Comparison of ENCODE assay signal across 22 mouse cellular contexts in genomic region chr11:68513969-68514368, GRCm38 (mm10). TPM values are rescaled to one million over a fixed set of nuclear protein-coding genes. Genes with fewer than 3 reads are reported as not detected.
DNase-seq lines count a peak whose midpoint lies in the region; ATAC-seq and TF ChIP-seq lines count a peak whose summit lies in the region.
"Had no signal": no experiment of that assay in that cellular context is flagged by ENCODE, and none has a peak within 500 bp of the region (broad histone marks: within the 10 kb centered on the region; RNA-seq: fewer than 3 reads in every experiment).

No protein-coding gene starts in this region.

- H3K36me3 ChIP-seq in limb, embryonic 14.5 days (ENCODE audit: control insufficient read depth, insufficient read depth, low read length), result no peaks in the 10 kb centered on the region
- no peaks in the 10 kb centered on the region for H3K36me3 ChIP-seq in limb, embryonic 10.5 days
- H3K36me3 ChIP-seq in CH12.LX (replicated peaks in 1 of 2; ENCODE audit: control insufficient read depth in 1 of 2, insufficient read depth in 1 of 2, low read length in 1 of 2), result peaks cover 8 to 44% of the 10 kb centered on the region in 2 experiments
- H3K36me3 ChIP-seq: forebrain, embryonic 15.5 days; G1E; liver, embryonic 13.5 days; midbrain, embryonic 13.5 days had no signal

- TF ChIP-seq CTCF in CH12.LX (conservative IDR thresholded peaks at IDR 0.05 in 1 of 2, IDR thresholded peaks at IDR 0.05 in 1 of 2; ENCODE audit: low read depth in 2 of 2, low read length in 2 of 2), result no peak
- TF ChIP-seq CTCF in left cerebral cortex, adult 2 months (IDR thresholded peaks at IDR 0.05), result no peak

- H3K4me3 ChIP-seq in limb, embryonic 14.5 days (replicated peaks; ENCODE audit: low read length), result no peak overlapping the region
- no peak overlapping the region for H3K4me3 ChIP-seq in limb, embryonic 10.5 days
- no peak overlapping the region for H3K4me3 ChIP-seq in CH12.LX (replicated peaks in 1 of 3; ENCODE audit: low read depth in 2 of 3, low read length in 2 of 3, poor library complexity in 1 of 3)
- no peak overlapping the region for H3K4me3 ChIP-seq in left cerebral cortex, adult 2 months
- H3K4me3 ChIP-seq: forebrain, embryonic 15.5 days; liver, embryonic 13.5 days; midbrain, embryonic 13.5 days had no signal

- H3K9me3 ChIP-seq in limb, embryonic 14.5 days (ENCODE audit: control insufficient read depth, low read length), result peaks cover under 1% of the 10 kb centered on the region; the same call in 1 of the 2 replicates
- H3K9me3 ChIP-seq in limb, embryonic 10.5 days (replicated peaks), result no peaks in the 10 kb centered on the region
- H3K9me3 ChIP-seq in CH12.LX (replicated peaks; ENCODE audit: low read length), result no peaks in the 10 kb centered on the region
- H3K9me3 ChIP-seq: forebrain, embryonic 15.5 days; G1E; liver, embryonic 13.5 days had no signal

- intact Hi-C loops in left cerebral cortex, adult 2 months (cut with DNase I), result no loop called here

- H3K79me2 ChIP-seq in CH12.LX (replicated peaks; ENCODE audit: control insufficient read depth, extremely low read depth, insufficient read depth, poor library complexity, severe bottlenecking), result peaks cover 86% of the 10 kb centered on the region

- dilution Hi-C loops in CH12.LX (cut with MboI; ENCODE audit: extremely low pct_ligation_motif_present, extremely low pct_unique_long_range_greater_than_20kb, low sequenced_read_pairs), result no loop called here

- TF ChIP-seq EP300 in CH12.LX (IDR thresholded peaks at IDR 0.05; ENCODE audit: low read length), result peak; percentile 71

- no peak overlapping the region for H3K27ac ChIP-seq in limb, embryonic 14.5 days (replicated peaks; ENCODE audit: low read depth, low read length)
- no peak overlapping the region for H3K27ac ChIP-seq in limb, embryonic 10.5 days
- peak overlapping the region; percentile 77 for H3K27ac ChIP-seq in CH12.LX (ENCODE audit: insufficient read depth, low read depth)
- no peak overlapping the region for H3K27ac ChIP-seq in left cerebral cortex, adult 2 months
- H3K27ac ChIP-seq: forebrain, embryonic 15.5 days; liver, embryonic 13.5 days; midbrain, embryonic 13.5 days had no signal

- TF ChIP-seq RAD21 in CH12.LX (IDR thresholded peaks at IDR 0.05; ENCODE audit: low read depth, low read length), result no peak

- WGBS in limb, embryonic 14.5 days, result 32% methylated on average over 3 of the region's 3 CpGs
- 50% methylated on average over 3 of the region's 3 CpGs for WGBS in limb, embryonic 10.5 days

- in situ Hi-C loops in CH12.LX (cut with MboI; ENCODE audit: low pct_ligation_motif_present, low pct_unique_long_range_greater_than_20kb, low sequenced_read_pairs), result no loop called here

- TF ChIP-seq POLR2A in limb, embryonic 14.5 days (IDR thresholded peaks at IDR 0.05; ENCODE audit: borderline replicate concordance, extremely low read depth, insufficient read depth, insufficient read length), result no peak
- no peak for TF ChIP-seq POLR2A in CH12.LX (IDR thresholded peaks at IDR 0.05; ENCODE audit: low read depth, low read length)

- no peak overlapping the region for H3K4me2 ChIP-seq in limb, embryonic 14.5 days (replicated peaks; ENCODE audit: low read depth, low read length, severe bottlenecking)
- H3K4me2 ChIP-seq in CH12.LX (ENCODE audit: insufficient read depth, low read depth, poor library complexity, severe bottlenecking), result peak overlapping the region; percentile 74
- H3K4me2 ChIP-seq: forebrain, embryonic 15.5 days; heart, embryonic 11.5 days; liver, embryonic 13.5 days; midbrain, embryonic 13.5 days had no signal

- no peak overlapping the region for H3K9ac ChIP-seq in limb, embryonic 14.5 days (ENCODE audit: low read depth, low read length, severe bottlenecking)
- H3K9ac ChIP-seq in CH12.LX (ENCODE audit: insufficient read depth, low read depth), result peak overlapping the region; percentile 59; the same call in 1 of the 2 replicates
- H3K9ac ChIP-seq: forebrain, embryonic 15.5 days; liver, embryonic 13.5 days; midbrain, embryonic 13.5 days had no signal

- DNase-seq in limb, embryonic 14.5 days (ENCODE audit: low spot score), result peak; percentile 6
- no peak for DNase-seq in limb, embryonic 10.5 days (ENCODE audit: low spot score)
- DNase-seq in CH12.LX (ENCODE audit: extremely low read depth), result peak; percentile 27
- DNase-seq in monocyte, adult 2 months (ENCODE audit: low read depth in 1 of 2, low spot score in 2 of 2), result peak; percentile 25 to 51
- no peak for DNase-seq in left cerebral cortex, adult 2 months (ENCODE audit: extremely low spot score in 1 of 2, low spot score in 2 of 2)
- no peak for DNase-seq in gastrocnemius, postnatal 4 days (ENCODE audit: low spot score in 2 of 2)
- DNase-seq: cerebellum, adult 11 months; cerebellum, postnatal 25 days; gastrocnemius, postnatal 10 days; kidney, postnatal 14 days; liver, embryonic 13.5 days; lung, postnatal 4 days; retina, postnatal 1 day; thymus, adult 18-20 months had no signal

- no peaks in the 10 kb centered on the region for H3K4me1 ChIP-seq in limb, embryonic 14.5 days (ENCODE audit: control insufficient read depth, insufficient read depth, low read length)
- H3K4me1 ChIP-seq in limb, embryonic 10.5 days, result 0 out of 2 replicates have a peak, but pooled peaks cover 5% of the 10 kb centered on the region
- peaks cover 35 to 98% of the 10 kb centered on the region in 2 experiments for H3K4me1 ChIP-seq in CH12.LX (ENCODE audit: control insufficient read depth in 1 of 2, insufficient read depth in 2 of 2)
- H3K4me1 ChIP-seq: forebrain, embryonic 15.5 days; liver, embryonic 13.5 days; midbrain, embryonic 13.5 days had no signal

- no peaks in the 10 kb centered on the region for H3K27me3 ChIP-seq in limb, embryonic 14.5 days (ENCODE audit: control insufficient read depth, insufficient read depth, low read length)
- H3K27me3 ChIP-seq in limb, embryonic 10.5 days (ENCODE audit: low read depth, poor library complexity, severe bottlenecking), result no peaks in the 10 kb centered on the region
- no peaks in the 10 kb centered on the region for H3K27me3 ChIP-seq in CH12.LX (replicated peaks)
- H3K27me3 ChIP-seq: forebrain, embryonic 15.5 days; liver, embryonic 13.5 days; midbrain, embryonic 13.5 days had no signal

- no peak for ATAC-seq in limb, embryonic 14.5 days (ENCODE audit: low FRiP score, low read depth)
- ATAC-seq in common myeloid progenitor, adult 5-6 weeks (replicated peaks; ENCODE audit: low read depth, poor library complexity, severe bottlenecking), result peak; percentile 72
- ATAC-seq: forebrain, embryonic 15.5 days; hindbrain, embryonic 16.5 days; intestine, postnatal 0 days; midbrain, embryonic 13.5 days had no signal

TF ChIP-seq in CH12.LX, 34 proteins besides CTCF, POLR2A, EP300 and RAD21:
- no peak for TF ChIP-seq JUN (IDR thresholded peaks at IDR 0.05; ENCODE audit: insufficient read depth, low read depth, low read length)
- TF ChIP-seq IRF4 (IDR thresholded peaks at IDR 0.05; ENCODE audit: low read depth, low read length), result peak; percentile 61
- TF ChIP-seq HCFC1 (IDR thresholded peaks at IDR 0.05; ENCODE audit: low read depth, low read length), result no peak
- TF ChIP-seq UBTF (IDR thresholded peaks at IDR 0.05; ENCODE audit: low read depth, low read length), result no peak
- peak; percentile 70 for TF ChIP-seq BHLHE40 (IDR thresholded peaks at IDR 0.05; ENCODE audit: low read depth, low read length)
- no peak for TF ChIP-seq ZMIZ1 (IDR thresholded peaks at IDR 0.05; ENCODE audit: low read depth, low read length)
- TF ChIP-seq SIN3A (IDR thresholded peaks at IDR 0.05; ENCODE audit: low read length), result peak; percentile 16; the same call in 1 of the 2 replicates
- TF ChIP-seq ZNF384 (IDR thresholded peaks at IDR 0.05; ENCODE audit: low read depth, low read length), result peak; percentile 7; the same call in 1 of the 2 replicates
- no peak for TF ChIP-seq MAZ (IDR thresholded peaks at IDR 0.05; ENCODE audit: low read depth, low read length)
- no peak for TF ChIP-seq NELFE (IDR thresholded peaks at IDR 0.05; ENCODE audit: low read depth, low read length)

RNA-seq across cellular contexts. Expression of gene Pik3r6, which starts 11.2 kb away (rescaled TPM):
- polyA plus RNA-seq in limb, embryonic 14.5 days (2012; rRNA removed), result 2.9 and 3.5 TPM in 2 replicates
- polyA plus RNA-seq in limb, embryonic 14.5 days (2014; fragmentation: Nextera tagmentation; extraction: Ambion mirVana), result 1.8 and 2.2 TPM in 2 replicates
- polyA plus RNA-seq in limb, embryonic 10.5 days (2016; fragmentation: Nextera tagmentation; extraction: Ambion mirVana), result 1.9 and 2.7 TPM in 2 replicates
- 88.4 and 102 TPM in 2 replicates for total RNA-seq in CH12.LX (2012; rRNA removed)
- total RNA-seq in CH12.LX (2014; rRNA removed), result 80.9 and 82.9 TPM in 2 replicates
- polyA plus RNA-seq in CH12.LX (2012; ENCODE audit: insufficient read length, low read depth), result 90.2 and 95.9 TPM in 2 replicates
- total RNA-seq in common myeloid progenitor, adult 5-6 weeks (2017), result 0.53 and 2.6 TPM in 2 replicates
- 1 to 10 TPM; 5.0 to 6.4 TPM for total RNA-seq in left cerebral cortex, adult 2 months (2021)
- total RNA-seq in gastrocnemius, postnatal 4 days (2021), result 1 to 10 TPM; 3.8 to 4.8 TPM

RNA-seq across cellular contexts. Expression of gene Mfsd6l, which starts 42.0 kb away (rescaled TPM):
- polyA plus RNA-seq in limb, embryonic 14.5 days (2012; rRNA removed), result 0.31 and 0.33 TPM in 2 replicates
- polyA plus RNA-seq in limb, embryonic 14.5 days (2014; fragmentation: Nextera tagmentation; extraction: Ambion mirVana), result 0.18 and 0.26 TPM in 2 replicates
- polyA plus RNA-seq in limb, embryonic 10.5 days (2016; fragmentation: Nextera tagmentation; extraction: Ambion mirVana), result 0.11 and 0.16 TPM in 2 replicates
- total RNA-seq in CH12.LX (2012; rRNA removed) (4.1 and 4.2 TPM in 2 replicates), CH12.LX (2014; rRNA removed) (4.0 and 5.1 TPM in 2 replicates)
- 6.4 and 7.2 TPM in 2 replicates for polyA plus RNA-seq in CH12.LX (2012; ENCODE audit: insufficient read length, low read depth)
- 0.53 TPM in 1 of 2 replicates, not detected in the other for total RNA-seq in common myeloid progenitor, adult 5-6 weeks (2017)
- total RNA-seq in left cerebral cortex, adult 2 months (2021), result not detected
- total RNA-seq in gastrocnemius, postnatal 4 days (2021), result under 1 TPM in 1 of 2 experiments, not detected in 1; 0.21 TPM
- total RNA-seq: adrenal gland, adult 18-20 months had no signal
- polyA plus RNA-seq: forebrain, embryonic 15.5 days; G1E; liver, embryonic 13.5 days; midbrain, embryonic 13.5 days had no signal

Comparison
In these comparisons a context has a peak if more than half of its experiments do, and no peak if none do; other contexts are left out.
1. DNase-seq: peak in limb, embryonic 14.5 days (single experiment), CH12.LX (single experiment) and monocyte, adult 2 months (2 of 2); none in limb, embryonic 10.5 days (single experiment), left cerebral cortex, adult 2 months (0 of 2) and gastrocnemius, postnatal 4 days (0 of 2).
2. RNA of gene Pik3r6, which starts 11.2 kb away (total RNA-seq): 80.9 to 102 TPM in CH12.LX; 5.0 to 6.4 TPM in left cerebral cortex, adult 2 months, 3.8 to 4.8 TPM in gastrocnemius, postnatal 4 days and 0.53 to 2.6 TPM in common myeloid progenitor, adult 5-6 weeks; every median in the first group is over 10 times any median in the second.